Comparison of ENCODE assay signal across 8 mouse cellular contexts in genomic region chr1:37122306-37122705, GRCm38 (mm10).
DNase-seq lines count a peak whose midpoint lies in the region; ATAC-seq and TF ChIP-seq lines count a peak whose summit lies in the region.

No protein-coding gene starts in this region.

- ATAC-seq in midbrain, embryonic 15.5 days (replicated peaks) = peak; percentile 90

- H3K9me3 ChIP-seq in midbrain, embryonic 15.5 days = no peaks in the 10 kb centered on the region

- peaks cover 9% of the 10 kb centered on the region for H3K4me1 ChIP-seq in midbrain, embryonic 15.5 days
- H3K4me1 ChIP-seq in kidney, adult 2 months (ENCODE audit: control insufficient read depth, insufficient read depth, low read length) = no peaks in the 10 kb centered on the region

- H3K9ac ChIP-seq in midbrain, embryonic 15.5 days = no peak overlapping the region

- peak; percentile 14 for DNase-seq in kidney, postnatal 10 days
- DNase-seq in kidney, adult 9 months = no peak
- peak; percentile 37 for DNase-seq in brain, embryonic 18.5 days (ENCODE audit: low read depth, low spot score)
- peak; percentile 68 for DNase-seq in gastrocnemius, postnatal 10 days
- DNase-seq in liver = no peak
- DNase-seq in kidney, adult 2 months = no peak
- no peak for DNase-seq in left cerebral cortex, postnatal 25 days (ENCODE audit: low spot score in 2 of 2)

- WGBS in midbrain, embryonic 15.5 days = 22% methylated on average over 4 of the region's 4 CpGs
- WGBS in kidney, adult 2 months = 60% methylated on average over 4 of the region's 4 CpGs

- no peak for TF ChIP-seq POLR2A in kidney, adult 2 months (IDR thresholded peaks at IDR 0.05; ENCODE audit: low read depth, low read length)

- H3K4me2 ChIP-seq in midbrain, embryonic 15.5 days = no peak overlapping the region

- H3K27ac ChIP-seq in midbrain, embryonic 15.5 days = peak overlapping the region; percentile 69
- H3K27ac ChIP-seq in kidney, adult 2 months (ENCODE audit: insufficient read depth, low read depth, low read length) = no peak overlapping the region

- H3K27me3 ChIP-seq in midbrain, embryonic 15.5 days (replicated peaks) = no peaks in the 10 kb centered on the region
- no peaks in the 10 kb centered on the region for H3K27me3 ChIP-seq in kidney, adult 2 months (replicated peaks; ENCODE audit: control insufficient read depth, insufficient read depth, low read length)

- no peaks in the 10 kb centered on the region for H3K36me3 ChIP-seq in midbrain, embryonic 15.5 days (replicated peaks)
- no peaks in the 10 kb centered on the region for H3K36me3 ChIP-seq in kidney, adult 2 months (ENCODE audit: control insufficient read depth, insufficient read depth, low read length)

- intact Hi-C loops in left cerebral cortex, postnatal 25 days (cut with DNase I) = no loop called here

- TF ChIP-seq CTCF in kidney, adult 2 months (conservative IDR thresholded peaks at IDR 0.05; ENCODE audit: insufficient read depth, insufficient read length, low read depth, low read length) = no peak

- H3K4me3 ChIP-seq in midbrain, embryonic 15.5 days = no peak overlapping the region
- no peak overlapping the region for H3K4me3 ChIP-seq in kidney, adult 2 months (ENCODE audit: insufficient read depth, low read depth, low read length)

Comparison
In these comparisons a context has a peak if more than half of its experiments do, and no peak if none do; other contexts are left out.
1. DNase-seq: peak in kidney, postnatal 10 days (single experiment), brain, embryonic 18.5 days (single experiment) and gastrocnemius, postnatal 10 days (single experiment); none in kidney, adult 9 months (single experiment), liver (single experiment), kidney, adult 2 months (single experiment) and left cerebral cortex, postnatal 25 days (0 of 2).